Mouse (Mus musculus): ENCODE results near the gene Tead3. TPM values are rescaled to one million over a fixed set of nuclear protein-coding genes. Genes with fewer than 3 reads are reported as not detected.

Gene Tead3
- total RNA-seq (2014; fragmentation: Nextera tagmentation) (0.20 and 0.37 TPM in 2 replicates), total RNA-seq (2017) (0.30 TPM in 1 of 2 replicates, not detected in the other)

- ATAC-seq (replicated peaks; ENCODE audit: low FRiP score, low TSS enrichment, poor library complexity, severe bottlenecking) = peak; percentile 42; the same call in 1 of the 2 replicates
Measured at GRCm38 (mm10) chr17:28350466-28351352, at the start of gene Tead3. Tead3 (minus strand) TSS chr17:28350817.

DNA sequence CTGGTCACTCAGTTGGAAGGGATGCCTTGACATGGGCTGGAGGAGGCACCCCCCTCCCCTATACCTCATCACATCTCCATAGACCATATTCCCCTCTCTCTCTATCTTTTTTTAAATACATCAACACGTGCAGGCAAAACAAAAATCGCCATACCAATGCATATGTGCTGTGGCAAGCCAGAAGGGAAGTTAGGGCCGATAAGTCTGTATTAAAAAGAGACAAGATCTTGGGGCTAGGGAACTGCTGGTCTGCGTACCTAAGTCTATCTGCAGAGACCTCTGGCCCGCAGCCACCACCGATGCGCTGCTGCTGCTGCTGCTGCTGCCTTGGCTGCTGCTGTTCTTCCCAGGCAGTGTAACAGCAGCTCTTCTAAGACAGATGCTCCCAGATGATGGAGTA, 44.4 kb upstream of the Tead3 start:
- ATAC-seq (replicated peaks; ENCODE audit: low FRiP score, low TSS enrichment, poor library complexity, severe bottlenecking) = no peak

DNA sequence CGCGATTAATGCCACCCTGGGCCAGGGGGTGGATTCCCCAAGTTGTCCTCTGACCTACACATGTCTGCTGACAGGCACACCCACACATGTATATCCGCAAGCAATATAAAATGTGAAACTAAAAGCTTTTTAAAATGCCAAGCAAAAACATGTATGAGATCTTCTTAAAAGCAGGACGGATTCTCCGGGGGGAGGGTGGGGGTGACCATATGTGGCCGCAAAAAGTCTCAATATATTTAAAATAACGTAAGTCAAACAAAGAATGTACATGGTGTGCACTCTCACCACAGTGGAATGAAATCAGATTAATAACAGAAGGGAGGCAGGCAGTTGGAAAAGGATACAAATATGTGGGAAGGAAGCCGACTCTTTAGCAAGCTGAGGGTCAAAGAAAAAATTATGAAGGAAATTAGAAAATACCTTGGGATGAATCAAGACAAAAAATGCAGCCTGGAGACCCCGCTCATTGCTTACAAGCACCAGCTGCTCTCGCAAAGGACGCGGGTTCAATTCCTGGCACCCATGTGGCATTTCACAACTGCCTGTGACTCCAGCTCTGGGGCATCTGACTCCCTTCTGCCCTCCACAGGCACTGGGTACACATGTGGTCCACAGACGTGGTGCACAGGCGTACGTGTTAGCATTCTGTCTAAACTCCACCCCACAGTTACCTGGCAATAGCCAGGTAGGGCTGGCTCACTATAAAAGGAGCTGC, 43.6 kb upstream of the Tead3 start:
- no peak for ATAC-seq (replicated peaks; ENCODE audit: low FRiP score, low TSS enrichment, poor library complexity, severe bottlenecking)

GRCm38 (mm10) chr17:28391568-28392432, 41.2 kb upstream of the Tead3 start:
- peak; percentile 26; the same call in 1 of the 2 replicates for ATAC-seq (replicated peaks; ENCODE audit: low FRiP score, low TSS enrichment, poor library complexity, severe bottlenecking)

GRCm38 (mm10) chr17:28388534-28388933, 37.9 kb upstream of the Tead3 start:
- ATAC-seq (replicated peaks; ENCODE audit: low FRiP score, low TSS enrichment, poor library complexity, severe bottlenecking) = no peak

DNA sequence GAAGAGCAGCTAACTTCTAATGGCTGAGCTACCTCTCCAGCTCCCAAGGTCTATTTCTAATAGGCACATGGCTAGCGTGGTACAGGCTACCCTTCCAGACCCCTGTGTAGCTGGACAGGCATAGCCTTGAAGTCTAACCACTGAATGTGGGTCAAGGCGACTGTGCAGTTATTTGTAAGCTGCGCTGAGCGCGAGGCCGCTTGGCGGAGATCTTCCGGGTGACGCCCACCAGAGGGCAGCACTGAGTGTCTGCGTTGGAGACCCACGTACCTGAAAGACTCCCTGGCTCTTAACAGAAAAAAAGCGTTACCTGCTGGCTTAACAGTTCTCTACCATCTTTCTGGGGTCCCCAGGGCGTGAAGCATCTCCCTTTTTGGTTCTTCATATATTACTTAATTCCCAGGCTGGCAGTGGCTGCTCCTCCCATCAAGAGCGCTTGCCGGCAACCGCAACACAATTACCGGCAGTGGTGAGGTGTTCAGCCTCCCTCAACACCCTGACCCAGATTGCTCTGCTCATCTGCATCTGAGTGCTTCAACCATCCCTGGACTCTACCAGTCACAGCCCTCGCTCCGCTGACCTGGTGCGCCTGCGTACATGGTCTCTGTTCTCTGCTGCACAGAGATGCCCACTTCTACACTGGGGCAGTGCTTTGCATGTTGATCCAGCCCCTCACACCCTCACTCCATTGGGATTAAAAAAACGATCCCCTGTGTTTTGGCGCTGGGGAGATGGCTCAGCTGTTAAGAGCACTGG, 35.7 kb upstream of the Tead3 start:
- 0 out of 2 replicates have a peak, but pooled peaks have one; percentile 59 for ATAC-seq (replicated peaks; ENCODE audit: low FRiP score, low TSS enrichment, poor library complexity, severe bottlenecking)

DNA sequence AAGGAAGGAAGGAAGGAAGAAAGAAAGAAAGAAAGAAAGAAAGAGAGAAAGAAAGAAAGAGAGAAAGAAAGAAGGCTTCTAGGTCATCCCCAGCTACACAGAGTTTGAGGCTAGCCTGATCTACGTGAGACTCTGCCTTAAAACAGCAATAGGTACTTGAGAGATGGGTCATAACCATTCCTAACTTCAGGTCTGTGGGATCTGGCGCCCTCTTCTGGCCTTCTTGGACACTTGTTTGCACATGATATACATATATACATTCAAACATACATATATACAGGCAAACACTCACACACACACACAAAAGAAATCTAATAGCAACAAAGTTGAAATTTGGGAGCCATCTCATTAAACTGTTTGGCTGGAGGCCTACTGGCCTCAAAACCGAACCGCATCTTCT, 33.7 kb upstream of the Tead3 start:
- ATAC-seq (replicated peaks; ENCODE audit: low FRiP score, low TSS enrichment, poor library complexity, severe bottlenecking) = no peak

- no peak for ATAC-seq (replicated peaks; ENCODE audit: low FRiP score, low TSS enrichment, poor library complexity, severe bottlenecking)
Measured at GRCm38 (mm10) chr17:28380255-28380654, 29.6 kb upstream of the Tead3 start.

- peak; percentile 58 for ATAC-seq (replicated peaks; ENCODE audit: low FRiP score, low TSS enrichment, poor library complexity, severe bottlenecking)
Measured at GRCm38 (mm10) chr17:28375592-28376061, 25.0 kb upstream of the Tead3 start.

DNA sequence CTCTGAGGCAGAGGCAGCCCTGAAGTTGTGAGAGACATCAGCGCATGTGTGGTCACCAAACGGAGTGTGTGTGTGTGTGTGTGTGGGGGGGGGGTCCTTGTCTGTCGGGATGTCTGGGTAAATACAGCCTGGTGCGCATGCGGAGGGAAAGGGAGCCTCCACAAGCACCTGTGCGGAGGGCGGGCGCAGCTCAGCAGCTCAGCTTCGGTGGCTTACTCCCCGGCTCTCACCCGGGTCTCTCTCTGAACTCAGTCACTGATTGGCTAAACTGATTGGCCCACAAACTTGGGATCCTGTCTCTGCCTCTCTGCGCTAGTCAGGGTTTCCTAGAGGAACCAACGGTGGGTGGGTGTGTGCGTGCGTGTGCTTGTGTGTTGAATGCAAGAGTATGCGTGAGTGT, 23.9 kb upstream of the Tead3 start:
- ATAC-seq (replicated peaks; ENCODE audit: low FRiP score, low TSS enrichment, poor library complexity, severe bottlenecking) = no peak

GRCm38 (mm10) chr17:28373821-28374220, 23.2 kb upstream of the Tead3 start:
- ATAC-seq (replicated peaks; ENCODE audit: low FRiP score, low TSS enrichment, poor library complexity, severe bottlenecking) = peak; percentile 83

DNA sequence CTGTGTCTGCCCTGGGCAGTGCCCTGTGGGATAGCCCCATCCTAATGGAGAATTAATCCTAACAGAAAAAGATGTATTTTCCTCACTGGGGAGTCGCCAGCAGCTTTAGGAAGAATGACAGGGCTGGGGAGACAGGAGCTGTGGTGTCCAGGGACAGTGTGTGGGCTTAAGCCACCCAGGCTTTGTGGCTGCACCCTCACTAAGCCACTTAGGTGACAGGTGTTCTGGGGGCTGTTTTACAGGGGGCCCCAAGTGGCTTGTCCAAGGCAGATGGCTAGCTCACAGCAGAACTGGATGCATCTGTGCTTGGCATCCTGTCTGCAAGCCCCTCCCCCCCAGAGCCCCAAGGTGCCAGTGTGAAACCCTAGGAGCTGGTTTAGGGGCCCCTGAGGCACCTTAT, 21.3 kb upstream of the Tead3 start:
- no peak for ATAC-seq (replicated peaks; ENCODE audit: low FRiP score, low TSS enrichment, poor library complexity, severe bottlenecking)

DNA sequence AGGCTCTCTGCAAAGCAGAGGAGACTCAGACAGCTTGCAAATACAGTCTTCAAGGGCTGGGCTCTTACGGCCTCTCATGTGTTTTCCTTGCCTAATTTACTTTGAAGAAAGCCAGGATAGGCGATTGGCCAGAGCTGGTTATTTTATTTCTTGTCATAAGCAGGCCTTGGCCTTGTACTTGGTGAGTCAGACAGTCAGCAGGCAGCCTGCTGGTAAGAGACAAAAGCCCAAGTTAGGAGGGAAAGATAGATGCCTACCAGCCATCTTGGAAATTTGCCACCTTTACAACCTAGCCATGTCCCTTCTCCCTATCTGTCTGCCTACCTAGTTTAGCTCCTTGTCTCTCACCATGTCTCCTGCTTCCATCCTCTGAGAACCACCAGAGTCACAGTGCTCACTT, 20.7 kb upstream of the Tead3 start:
- no peak for ATAC-seq (replicated peaks; ENCODE audit: low FRiP score, low TSS enrichment, poor library complexity, severe bottlenecking)

- ATAC-seq (replicated peaks; ENCODE audit: low FRiP score, low TSS enrichment, poor library complexity, severe bottlenecking) = no peak
Measured at GRCm38 (mm10) chr17:28369056-28369455, 18.4 kb upstream of the Tead3 start.

GRCm38 (mm10) chr17:28368449-28368848, 17.8 kb upstream of the Tead3 start:
- ATAC-seq (replicated peaks; ENCODE audit: low FRiP score, low TSS enrichment, poor library complexity, severe bottlenecking) = peak; percentile 67

GRCm38 (mm10) chr17:28365122-28365521, 14.5 kb upstream of the Tead3 start, which contains the start of gene Tulp1:
Tulp1 (minus strand) TSS chr17:28365222.
- no peak for ATAC-seq (replicated peaks; ENCODE audit: low FRiP score, low TSS enrichment, poor library complexity, severe bottlenecking)

DNA sequence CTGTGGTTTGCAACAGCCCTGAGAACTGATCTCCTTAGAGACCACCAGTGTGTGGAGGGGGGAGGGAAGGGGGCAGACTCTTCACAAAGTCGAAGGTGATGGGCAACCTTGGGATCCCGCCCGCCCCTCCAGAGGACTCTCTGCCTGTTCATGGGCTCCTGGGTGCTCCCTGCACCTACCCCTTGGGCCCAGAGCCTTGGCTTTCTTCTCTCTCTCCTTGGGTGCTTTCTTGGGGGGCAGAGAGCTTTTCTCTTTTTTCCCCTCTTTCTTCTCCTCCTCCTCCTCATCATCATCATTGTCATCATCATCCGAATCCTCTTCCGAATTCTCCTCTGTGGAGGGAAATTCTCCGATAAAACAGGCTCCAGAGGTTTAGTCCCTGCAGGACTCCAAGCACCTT, 12.9 kb upstream of the Tead3 start:
- ATAC-seq (replicated peaks; ENCODE audit: low FRiP score, low TSS enrichment, poor library complexity, severe bottlenecking) = no peak

DNA sequence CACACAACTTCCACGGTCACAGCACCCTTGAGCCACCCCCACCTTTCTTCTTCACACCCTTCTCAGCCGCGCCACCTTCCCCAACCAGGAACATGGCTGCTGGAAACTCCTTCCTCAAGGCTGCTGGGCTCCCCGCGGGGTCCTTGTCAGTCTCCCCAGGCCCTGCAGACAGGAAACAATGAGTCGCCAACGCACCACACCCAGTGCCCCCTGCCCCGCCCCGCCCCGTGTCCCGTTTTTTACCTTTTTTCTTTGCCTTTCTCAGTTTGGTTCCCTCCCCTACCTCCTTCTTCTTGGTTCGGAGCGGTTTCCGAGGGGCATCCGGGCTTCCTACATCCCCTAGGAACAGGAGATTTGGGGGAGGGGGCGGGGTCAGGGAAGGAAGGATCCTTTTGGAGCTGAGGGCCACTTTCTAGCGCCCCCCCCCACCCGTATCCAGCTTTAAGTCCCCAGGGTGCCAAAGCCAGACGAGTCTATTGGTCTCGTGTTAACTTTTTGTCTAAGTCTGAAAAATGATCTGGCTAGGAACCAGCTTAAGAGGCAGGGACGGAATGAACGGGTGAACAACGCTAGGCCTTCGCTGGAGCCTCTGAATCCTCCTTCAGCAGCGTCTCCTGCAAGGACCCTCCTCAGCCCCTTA, 12.2 kb upstream of the Tead3 start:
- no peak for ATAC-seq (replicated peaks; ENCODE audit: low FRiP score, low TSS enrichment, poor library complexity, severe bottlenecking)

Measured in megakaryocyte-erythroid progenitor cell, adult 5-6 weeks (primary cell).